Mouse (Mus musculus): ENCODE results near the gene Trim26. TPM values are rescaled to one million over a fixed set of nuclear protein-coding genes. Genes with fewer than 3 reads are reported as not detected.
"Not testable (repeated sequence)": the region's sequence is repeated elsewhere in the genome, so short reads cannot be mapped to it uniquely, and the experiment has no call there.

The Trim26 gene
- total RNA-seq (2021): 10 to 100 TPM; 43.1 to 49.5 TPM
- long read RNA-seq, experiment 1, partial matches to known transcripts: 1 of 15 reads
- long read RNA-seq, experiment 1, other reads (novel, unspliced or antisense): 14 of 15 reads
- long read RNA-seq, experiment 2, partial matches to known transcripts: 0 of 22 reads
- long read RNA-seq, experiment 2, other reads (novel, unspliced or antisense): 22 of 22 reads

DNA sequence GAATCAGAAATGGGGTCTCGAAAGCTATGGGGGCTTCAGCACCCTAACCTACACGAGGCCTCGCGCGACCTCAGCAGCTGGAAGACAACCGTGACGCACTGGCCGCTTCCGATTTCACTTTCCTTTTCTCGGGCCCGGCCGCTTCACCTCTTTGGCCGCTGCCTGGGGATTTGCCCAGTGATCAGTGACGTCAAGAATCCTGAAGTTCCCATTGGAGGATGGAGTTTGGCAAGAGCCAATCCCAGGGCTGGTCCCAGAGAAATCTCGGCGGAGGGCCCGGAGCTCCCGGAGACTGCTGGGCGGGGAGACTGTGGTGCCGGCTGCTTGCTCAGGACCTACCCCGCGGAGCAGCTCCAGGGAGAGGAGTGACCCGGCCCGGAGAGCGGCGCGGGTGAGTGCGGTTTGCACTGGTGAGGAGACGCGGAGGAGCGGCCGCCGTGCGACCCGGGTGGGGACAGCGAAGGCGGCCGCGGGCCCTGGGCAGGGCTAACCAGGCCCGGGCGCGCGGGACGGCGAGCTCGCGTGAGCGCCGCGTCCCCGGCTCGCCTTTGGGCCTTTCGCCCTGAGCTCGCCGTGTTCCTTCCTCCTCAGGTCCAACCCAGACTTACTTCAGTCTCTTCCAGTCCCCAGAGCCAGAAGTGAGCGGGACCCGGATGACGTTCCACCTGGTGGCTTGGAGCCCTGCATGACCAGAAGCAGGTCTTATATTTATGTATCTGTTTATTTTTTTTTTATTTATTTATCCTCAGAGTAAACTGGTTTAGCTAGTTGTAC, at the start of gene Trim26:
Gene Trim26, plus strand, starts transcription at position 261 of the 774 bp plus-strand sequence.
- DNase-seq: peak; percentile 98

GRCm38 (mm10) chr17:36788351-36788750, 48.6 kb upstream of the Trim26 start:
- DNase-seq: no peak

GRCm38 (mm10) chr17:36788801-36789200, 48.1 kb upstream of the Trim26 start:
- peak; percentile 76 for DNase-seq

DNA sequence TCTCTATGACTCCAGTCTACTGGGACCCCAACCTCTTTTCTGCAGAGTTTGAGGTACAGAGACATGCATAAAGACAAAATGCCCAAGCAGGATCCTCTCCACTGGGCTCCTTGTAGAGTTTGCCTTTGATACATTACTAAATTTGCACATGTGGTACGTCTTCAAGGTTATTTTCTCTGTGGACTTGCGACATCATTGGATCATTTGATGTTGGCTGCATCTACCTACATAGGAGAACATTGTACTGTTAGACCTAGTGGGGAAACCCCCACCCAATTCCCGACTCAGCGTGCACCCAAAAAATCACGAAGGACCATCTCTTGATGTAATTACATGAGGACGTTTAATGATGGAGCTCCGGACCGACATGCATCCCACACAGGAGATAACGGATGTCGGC, 37.4 kb upstream of the Trim26 start:
- DNase-seq: no peak

GRCm38 (mm10) chr17:36799921-36800462, 36.9 kb upstream of the Trim26 start:
- DNase-seq: not testable (repeated sequence)

- no peak for DNase-seq
Measured at GRCm38 (mm10) chr17:36811871-36812270, 25.1 kb upstream of the Trim26 start, which contains the start of gene H2-M10.6. H2-M10.6 (plus strand) TSS chr17:36812171.

GRCm38 (mm10) chr17:36824005-36824404, 12.9 kb upstream of the Trim26 start:
- peak; percentile 71 for DNase-seq

DNA sequence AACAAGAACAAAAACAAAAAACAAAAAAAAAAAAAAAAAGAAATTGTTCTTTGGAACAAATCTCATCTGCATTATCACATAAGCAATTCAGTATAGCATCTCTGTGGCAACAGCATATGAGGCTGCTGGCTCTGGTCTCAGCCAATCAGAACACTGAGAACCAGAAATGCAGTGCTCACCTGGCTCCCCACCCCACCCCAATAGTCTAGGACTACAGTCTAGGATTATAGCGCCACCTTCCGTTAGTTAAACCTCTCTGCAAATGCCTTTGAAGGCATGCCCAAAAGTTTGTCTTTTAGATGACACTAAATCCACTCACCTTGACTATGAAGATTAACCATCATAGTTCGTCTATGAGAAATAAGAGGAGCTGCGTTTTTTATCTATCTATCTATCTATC, 11.4 kb upstream of the Trim26 start:
- no peak for DNase-seq

DNA sequence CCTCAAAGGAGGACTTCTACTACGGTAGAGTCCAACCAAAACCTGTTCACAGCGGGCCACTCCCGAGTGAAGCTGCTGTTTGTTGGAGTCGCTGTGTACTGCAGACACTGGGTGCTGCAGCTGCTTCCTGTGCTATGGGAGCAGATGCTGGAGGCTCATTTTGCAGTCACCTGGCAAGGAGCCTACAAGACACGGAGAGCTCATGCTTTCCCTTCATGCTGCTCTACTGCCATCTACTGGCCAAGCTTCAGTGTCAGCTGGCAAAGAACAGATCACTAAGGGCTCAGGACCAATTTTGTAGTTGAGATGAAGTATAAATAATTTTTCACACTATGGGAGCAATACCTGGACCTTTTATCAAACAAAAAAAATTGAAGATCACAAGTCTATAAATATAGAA, 10.9 kb upstream of the Trim26 start:
- DNase-seq: peak; percentile 89

- no peak for DNase-seq
Measured at GRCm38 (mm10) chr17:36828488-36828887, 8.4 kb upstream of the Trim26 start.

GRCm38 (mm10) chr17:36830470-36830869, 6.5 kb upstream of the Trim26 start:
- no peak for DNase-seq

DNA sequence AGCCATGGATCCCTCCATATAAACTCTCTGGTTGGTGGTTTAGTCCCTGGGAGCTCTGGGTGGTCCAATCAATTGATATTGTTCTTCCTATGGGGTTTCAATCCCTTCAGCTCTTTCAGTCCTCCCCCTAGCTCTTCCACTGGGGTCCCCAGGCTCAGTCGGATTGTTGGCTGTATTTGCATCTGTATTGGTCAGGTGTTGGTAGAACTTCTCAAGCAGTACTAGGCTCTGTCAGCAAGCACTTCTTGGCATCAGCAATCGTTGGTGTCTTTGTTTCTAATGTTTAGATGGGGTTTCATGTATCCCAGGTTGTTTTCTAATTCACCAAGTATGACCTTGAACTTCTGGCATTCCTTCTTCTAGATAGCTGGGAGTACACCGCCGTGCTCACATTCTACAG, 4.2 kb upstream of the Trim26 start:
- no peak for DNase-seq

- peak; percentile 75 for DNase-seq
Measured at GRCm38 (mm10) chr17:36835591-36836426, 1.1 kb upstream of the Trim26 start.

DNA sequence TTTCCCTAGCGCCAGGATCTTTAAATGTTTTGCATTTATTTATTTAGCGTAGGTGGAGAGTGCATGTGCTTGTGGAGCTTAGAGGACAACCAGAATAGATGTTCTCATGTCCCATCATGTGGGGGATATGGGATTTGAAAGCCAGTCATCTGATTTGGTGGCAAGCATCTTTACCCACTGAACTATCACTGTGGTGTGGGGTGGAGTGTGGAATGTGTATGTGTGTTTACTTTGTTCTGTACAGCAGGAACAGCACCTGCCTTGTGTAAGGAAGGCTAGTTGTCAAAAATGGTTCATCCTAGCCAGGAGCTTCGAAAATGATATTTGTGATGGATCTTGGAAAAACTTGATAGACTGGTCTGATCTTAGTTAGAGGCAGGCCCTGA, 514 bp upstream of the Trim26 start:
- DNase-seq: no peak

GRCm38 (mm10) chr17:36839001-36839400, 2.1 kb downstream of the Trim26 start:
- DNase-seq: no peak

GRCm38 (mm10) chr17:36839931-36840330, 3.0 kb downstream of the Trim26 start:
- DNase-seq: no peak

GRCm38 (mm10) chr17:36840961-36841445, 4.1 kb downstream of the Trim26 start:
- no peak for DNase-seq

DNA sequence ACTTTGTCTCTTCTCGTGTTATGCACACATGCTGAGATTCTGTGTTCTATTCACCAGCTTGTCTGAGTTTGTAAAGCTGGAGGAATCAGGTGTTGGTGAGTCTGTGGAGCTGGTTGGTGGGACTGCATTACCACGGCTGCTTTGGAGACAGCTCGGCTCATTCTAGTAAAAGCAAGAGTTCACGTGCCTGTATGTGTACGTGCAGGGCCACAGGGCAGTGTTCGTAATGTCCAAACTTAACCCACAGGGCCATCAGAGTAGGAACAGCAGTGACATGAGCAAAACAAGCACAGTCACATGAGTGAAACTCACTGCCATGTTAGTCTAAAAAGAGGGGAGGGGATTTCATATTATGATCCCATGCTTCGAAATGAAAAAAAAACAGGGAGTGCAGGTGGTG, 6.8 kb downstream of the Trim26 start:
- DNase-seq: no peak

DNA sequence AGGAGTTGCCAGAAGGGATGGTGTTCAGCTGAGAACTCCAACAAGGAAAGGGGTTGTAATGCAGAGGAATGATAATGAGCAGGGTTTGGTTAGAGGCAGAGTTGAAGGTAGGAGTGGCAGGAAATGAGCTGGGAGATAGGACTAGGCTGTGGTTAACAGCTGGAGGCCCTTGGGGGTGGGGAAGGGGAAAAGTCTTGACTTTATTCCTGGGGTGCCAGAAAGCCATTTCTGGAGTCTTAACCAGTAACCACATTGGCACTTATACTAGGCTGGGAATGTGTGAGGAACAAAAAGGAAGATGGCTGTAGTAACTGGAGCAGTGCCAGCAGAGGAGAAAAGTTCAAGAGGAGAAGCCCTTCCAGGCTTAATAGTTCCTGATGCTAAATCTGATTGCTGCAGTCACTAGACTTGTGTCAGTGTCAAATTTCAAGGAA, 7.4 kb downstream of the Trim26 start:
- DNase-seq: no peak

GRCm38 (mm10) chr17:36844725-36845124, 7.8 kb downstream of the Trim26 start:
- peak; percentile 81 for DNase-seq

GRCm38 (mm10) chr17:36848911-36849310, 12.0 kb downstream of the Trim26 start:
- peak; percentile 28 for DNase-seq

- DNase-seq: no peak
Measured at GRCm38 (mm10) chr17:36849992-36850391, 13.1 kb downstream of the Trim26 start.
